Mouse (Mus musculus) hindbrain, postnatal 0 days (tissue): ENCODE results near the gene Armh1. TPM values are rescaled to one million over a fixed set of nuclear protein-coding genes. Genes with fewer than 3 reads are reported as not detected.

Experiments
- ATAC-seq: fragments of 200-750 bp; cut with Nextera tagmentation; 2 replicates; pipeline ENCODE4 v1.8.0; 2017; ENCODE audit warnings: mild to moderate bottlenecking, moderate TSS enrichment, moderate library complexity
- DNase-seq: peaks from one replicate; pipeline ENCODE4 v3.0.0-alpha.2; 2015; ENCODE audit warnings: low spot score
- H3K27ac ChIP-seq: fragments of 300-500 bp; sonication (generic); 2 replicates; pipeline ENCODE4 v1.5.1; 2014; ENCODE audit warnings: mild to moderate bottlenecking
- H3K27me3 ChIP-seq: fragments of 300-500 bp; sonication (generic); 2 replicates; pipeline ENCODE4 v1.6.1; 2014; ENCODE audit warnings: low read length, mixed read lengths; ENCODE audit not compliant: insufficient read depth
- H3K36me3 ChIP-seq: fragments of 300-500 bp; sonication (generic); 2 replicates; pipeline ENCODE4 v1.6.1; 2014; ENCODE audit warnings: low read length, mixed read lengths; ENCODE audit not compliant: insufficient read depth
- H3K4me1 ChIP-seq: fragments of 300-500 bp; sonication (generic); 2 replicates; pipeline ENCODE4 v1.6.1; 2014; ENCODE audit warnings: antibody characterized with exemption, low read length, mixed read lengths; ENCODE audit not compliant: insufficient read depth
- H3K4me2 ChIP-seq: fragments of 300-500 bp; sonication (generic); 2 replicates; pipeline ENCODE4 v1.6.1; 2014; ENCODE audit warnings: low read depth, mild to moderate bottlenecking, low read length, moderate library complexity, mixed read lengths
- H3K4me3 ChIP-seq: fragments of 300-500 bp; sonication (generic); 2 replicates; pipeline ENCODE4 v1.5.1; 2014; ENCODE audit warnings: low read length
- H3K9ac ChIP-seq: fragments of 300-500 bp; sonication (generic); replicated peaks from 2 replicates; pipeline ENCODE4 v1.6.1; 2014; ENCODE audit warnings: mild to moderate bottlenecking, low read length, moderate library complexity, mixed read lengths
- H3K9me3 ChIP-seq: fragments of 300-500 bp; sonication (generic); 2 replicates; pipeline ENCODE4 v1.6.1; 2016; ENCODE audit warnings: low read length, mixed read lengths
- CTCF ChIP-seq: IDR thresholded peaks from 2 replicates; pipeline ENCODE4 v1.5.1; 2016; ENCODE audit warnings: antibody characterized with exemption, control low read depth, low read depth
- WGBS: fragments of 180-500 bp; shearing (Covaris S2); extraction: QIAGEN DNeasy Blood & Tissue Kit; methylation state at CpG from one replicate; pipeline ENCODE4 v1.1.7; 2014; 5-methylcytosine and 5-hydroxymethylcytosine counted together
- polyA plus RNA-seq: library from polyadenylated mRNA; unstranded; fragments of >200 nt; fragmentation: Nextera tagmentation; extraction: Ambion mirVana; gene quantifications from 2 replicates; pipeline ENCODE4 v1.2.1, GENCODE M21; 2015
- total RNA-seq: library from RNA; depleted of rRNA; stranded (reverse); fragments of >200 nt; gene quantifications from 2 replicates; pipeline ENCODE4 v1.2.3, GENCODE M21; 2014

The Armh1 gene
- total and polyA plus RNA-seq, 2 experiments from 2014 or later = 3.0 to 3.6 TPM

DNA sequence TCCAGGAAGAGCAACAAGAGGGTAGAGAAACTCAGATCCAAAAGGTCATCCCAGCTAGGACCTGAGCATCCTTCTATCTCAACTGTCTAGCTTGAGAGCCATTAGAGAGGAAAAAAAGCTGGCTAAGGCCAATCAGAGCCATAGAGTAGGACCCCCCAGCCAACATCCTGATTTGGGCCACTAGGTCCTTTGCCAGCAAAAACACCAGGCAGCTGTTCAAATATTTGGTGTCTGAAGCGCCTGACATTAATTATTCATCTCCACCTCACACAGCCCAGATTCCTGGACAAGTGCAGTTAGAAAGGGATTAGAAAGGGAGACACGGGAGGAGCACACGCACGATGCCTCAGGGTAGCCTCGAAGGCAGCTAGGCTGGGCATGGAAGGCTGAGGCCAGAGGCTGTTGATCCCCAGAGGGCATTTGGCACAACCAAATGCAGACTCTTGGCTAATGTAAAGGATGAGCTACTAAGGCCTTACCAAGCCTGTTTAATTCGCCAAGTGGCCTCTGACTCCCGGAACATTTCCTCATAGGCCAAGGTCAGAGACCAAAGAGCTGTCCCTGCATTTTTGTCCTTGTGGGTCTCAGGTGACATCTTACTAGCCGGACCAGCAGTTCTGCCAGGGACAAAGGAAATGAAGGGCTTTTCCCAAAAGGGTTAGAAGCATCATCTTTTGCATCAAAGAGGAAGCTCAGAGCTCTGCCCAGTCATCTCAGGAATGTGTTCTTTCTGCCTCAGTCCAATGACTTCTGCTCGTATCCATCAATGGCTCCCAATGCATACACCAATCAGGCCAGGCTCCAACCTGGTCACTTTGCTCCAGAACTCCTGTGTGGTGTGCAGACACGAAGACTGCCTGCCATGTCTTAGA lies 26.7 kb upstream of the Armh1 start:
- H3K4me1 ChIP-seq = no peaks in the 10 kb centered on the region; the same call in 1 of the 2 replicates
- no peak overlapping the region for H3K9ac ChIP-seq
- no peaks in the 10 kb centered on the region; the same call in 1 of the 2 replicates for H3K27me3 ChIP-seq
- no peak overlapping the region for H3K4me2 ChIP-seq
- no peaks in the 10 kb centered on the region for H3K9me3 ChIP-seq
- TF ChIP-seq CTCF = no peak
- 65% methylated on average over 10 of the region's 10 CpGs for WGBS
- H3K27ac ChIP-seq = no peak overlapping the region
- ATAC-seq = no peak
- DNase-seq = no peak
- no peak overlapping the region for H3K4me3 ChIP-seq
- peaks cover 36% of the 10 kb centered on the region; the same call in 1 of the 2 replicates for H3K36me3 ChIP-seq

DNA sequence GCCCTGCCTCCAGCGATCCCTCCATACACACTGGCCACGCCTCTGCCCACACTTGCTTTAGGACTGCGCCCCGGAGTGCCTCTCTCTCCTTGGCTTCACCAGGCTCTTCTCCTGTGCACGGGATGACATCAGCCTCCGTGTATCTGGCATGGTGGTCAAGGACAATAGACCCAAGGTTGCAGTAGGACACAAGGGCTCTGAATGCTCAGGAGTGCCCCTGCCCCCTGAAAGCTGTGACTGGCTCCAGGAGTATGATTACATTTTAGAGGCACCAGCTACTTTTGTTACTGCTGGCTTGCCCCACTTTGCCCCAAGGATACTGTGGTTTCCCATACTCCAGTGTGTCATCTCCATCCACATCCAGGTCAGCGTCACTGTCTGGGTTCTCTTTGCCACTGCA lies 25.8 kb upstream of the Armh1 start:
- TF ChIP-seq CTCF = no peak

DNA sequence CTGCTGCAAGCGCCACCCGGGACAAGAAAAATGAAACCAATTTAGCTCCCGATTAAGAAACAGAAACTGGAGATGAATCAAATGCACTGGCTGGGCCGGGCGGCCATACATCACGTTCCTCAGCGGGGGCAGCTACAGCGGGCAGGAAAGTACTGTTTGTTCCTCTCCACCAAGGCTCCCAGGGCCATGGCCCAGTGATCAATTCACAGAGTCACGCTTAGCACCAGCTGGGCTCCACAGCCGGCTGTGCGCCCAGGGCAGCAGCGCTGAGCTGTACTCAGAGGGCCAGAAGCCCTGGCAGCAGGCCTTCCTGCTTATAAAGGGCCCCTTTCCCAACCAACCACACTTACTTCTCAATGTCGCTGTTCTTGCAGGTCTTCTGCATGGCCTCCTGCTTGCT lies 25.1 kb upstream of the Armh1 start:
- Histone ChIP-seq H3K4me2 (no peak overlapping the region), H3K9me3 (no peaks in the 10 kb centered on the region), H3K27ac (no peak overlapping the region), H3K4me1 (no peaks in the 10 kb centered on the region; the same call in 1 of the 2 replicates), H3K27me3 (no peaks in the 10 kb centered on the region; the same call in 1 of the 2 replicates), H3K9ac (0 out of 2 replicates have a peak overlapping the region, but pooled peaks have one; percentile 7), H3K36me3 (peaks cover 47% of the 10 kb centered on the region; the same call in 1 of the 2 replicates), H3K4me3 (no peak overlapping the region)
- no peak for TF ChIP-seq CTCF
- no peak for ATAC-seq
- no peak for DNase-seq
- 74% methylated on average over 13 of the region's 13 CpGs for WGBS

More for the DNA sequence above, 25.8 kb upstream of the Armh1 start:
- H3K27ac ChIP-seq = no peak overlapping the region
- DNase-seq (no peak), ATAC-seq (no peak)
- no peak overlapping the region for H3K9ac ChIP-seq
- no peak overlapping the region for H3K4me3 ChIP-seq
- no peaks in the 10 kb centered on the region; the same call in 1 of the 2 replicates for H3K27me3 ChIP-seq
- no peak overlapping the region for H3K4me2 ChIP-seq
- WGBS = 95% methylated on average over 7 of the region's 7 CpGs
- no peaks in the 10 kb centered on the region for H3K9me3 ChIP-seq
- H3K4me1 ChIP-seq = no peaks in the 10 kb centered on the region; the same call in 1 of the 2 replicates
- peaks cover 40% of the 10 kb centered on the region; the same call in 1 of the 2 replicates for H3K36me3 ChIP-seq

DNA sequence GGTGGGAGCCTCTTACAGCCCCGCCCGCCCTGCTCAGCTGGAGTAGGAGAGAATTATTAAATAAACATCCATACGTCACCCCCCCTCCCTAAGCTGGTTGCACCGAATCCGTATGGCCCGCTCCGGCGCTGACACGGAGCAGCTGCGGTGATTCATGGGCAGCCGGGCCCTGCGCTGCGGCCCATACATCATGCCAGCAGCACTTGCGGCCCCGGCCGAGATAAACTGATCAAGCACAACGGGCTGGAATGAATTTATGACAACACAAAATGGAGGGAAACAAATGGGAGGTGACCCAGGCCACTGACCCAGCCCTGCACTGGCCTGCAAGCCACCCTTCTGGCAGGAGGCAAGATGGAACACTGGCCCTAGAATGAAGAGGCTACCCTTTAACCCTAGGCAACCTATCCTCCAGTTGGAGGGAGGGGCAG lies 24.4 kb upstream of the Armh1 start:
- no peak for TF ChIP-seq CTCF
- Histone ChIP-seq H3K9me3 (no peaks in the 10 kb centered on the region), H3K27ac (no peak overlapping the region), H3K4me2 (no peak overlapping the region), H3K4me1 (no peaks in the 10 kb centered on the region; the same call in 1 of the 2 replicates), H3K4me3 (no peak overlapping the region), H3K27me3 (no peaks in the 10 kb centered on the region), H3K36me3 (peaks cover 46% of the 10 kb centered on the region; the same call in 1 of the 2 replicates), H3K9ac (no peak overlapping the region)
- ATAC-seq (0 out of 2 replicates have a peak, but pooled peaks have one; percentile 13), DNase-seq (no peak)
- WGBS = 83% methylated on average over 17 of the region's 17 CpGs

DNA sequence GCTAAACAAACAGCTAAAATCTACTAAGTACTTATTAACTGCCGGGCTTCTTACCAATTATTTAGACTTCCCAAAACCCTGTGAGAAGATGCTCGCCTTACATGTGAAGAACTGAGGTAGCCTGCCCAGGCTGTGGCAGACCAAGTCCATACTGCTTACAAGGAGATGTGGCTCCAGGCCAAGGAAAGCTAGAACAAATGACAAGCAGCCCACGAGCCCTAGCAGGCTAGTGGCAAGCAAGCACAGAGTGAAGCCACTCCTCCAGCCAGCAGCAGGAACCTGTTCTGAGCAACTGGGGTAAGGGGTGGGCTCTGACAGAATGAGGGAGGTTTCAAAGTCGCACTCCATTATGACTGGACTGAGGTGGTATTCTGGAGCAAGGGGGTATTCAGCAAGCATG lies 22.8 kb upstream of the Armh1 start:
- Histone ChIP-seq H3K9me3 (no peaks in the 10 kb centered on the region), H3K4me2 (no peak overlapping the region), H3K9ac (no peak overlapping the region), H3K4me1 (no peaks in the 10 kb centered on the region; the same call in 1 of the 2 replicates), H3K36me3 (peaks cover 42% of the 10 kb centered on the region; the same call in 1 of the 2 replicates), H3K27ac (no peak overlapping the region), H3K27me3 (no peaks in the 10 kb centered on the region), H3K4me3 (no peak overlapping the region)
- 88% methylated on average over 4 of the region's 4 CpGs for WGBS
- ATAC-seq (no peak), DNase-seq (no peak)
- TF ChIP-seq CTCF = no peak

DNA sequence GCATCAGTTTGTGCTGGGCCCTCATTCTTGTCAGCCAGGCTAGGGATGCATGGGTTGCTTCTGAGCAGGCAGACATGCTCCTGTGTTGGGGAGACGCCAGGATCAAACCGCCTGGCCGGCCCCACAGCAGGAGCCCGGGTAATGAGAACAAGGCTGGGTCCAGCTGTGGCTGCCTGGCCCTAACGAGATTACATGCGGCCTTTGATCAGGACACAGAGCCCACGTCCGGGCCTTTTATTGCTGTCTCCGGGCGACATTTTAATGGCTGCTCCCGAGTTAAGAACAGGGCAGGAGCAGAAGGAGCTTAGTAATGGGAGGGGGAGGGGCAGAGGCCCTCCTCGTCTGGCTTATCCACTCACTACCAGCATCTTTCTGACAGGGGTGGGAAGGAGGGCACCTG lies 20.5 kb upstream of the Armh1 start:
- Histone ChIP-seq H3K9me3 (no peaks in the 10 kb centered on the region), H3K9ac (no peak overlapping the region), H3K27ac (no peak overlapping the region), H3K4me1 (no peaks in the 10 kb centered on the region), H3K4me2 (no peak overlapping the region), H3K36me3 (peaks cover 36% of the 10 kb centered on the region; the same call in 1 of the 2 replicates), H3K27me3 (no peaks in the 10 kb centered on the region), H3K4me3 (no peak overlapping the region)
- 24% methylated on average over 12 of the region's 12 CpGs for WGBS
- no peak for ATAC-seq
- TF ChIP-seq CTCF = no peak
- no peak for DNase-seq
